Mouse (Mus musculus) gastrocnemius, postnatal 25 days (tissue): ENCODE data around the gene Rccd1. TPM values are rescaled to one million over a fixed set of nuclear protein-coding genes. Genes with fewer than 3 reads are reported as not detected.

Experiments
- DNase-seq: peaks from one replicate; pipeline ENCODE4 v3.0.0; 2022
- long read RNA-seq, 2 experiments: library from polyadenylated mRNA; stranded (forward); transcript quantifications; one replicate each; pipeline ENCODE4 v2.0.0; 2021
- total RNA-seq, 2 experiments: library from RNA; stranded (reverse); gene quantifications; 1 replicate in 1 of 2; 2 replicates in 1 of 2; pipeline ENCODE4 v1.2.3; 2021

The Rccd1 gene
- total RNA-seq = 1 to 10 TPM; 8.1 to 8.6 TPM
- long read RNA-seq, experiment 1, partial matches to known transcripts = 2 of 4 reads
- long read RNA-seq, experiment 1, other reads (novel, unspliced or antisense) = 2 of 4 reads
- long read RNA-seq, experiment 2, partial matches to known transcripts = 0 of 3 reads
- long read RNA-seq, experiment 2, other reads (novel, unspliced or antisense) = 3 of 3 reads

DNA sequence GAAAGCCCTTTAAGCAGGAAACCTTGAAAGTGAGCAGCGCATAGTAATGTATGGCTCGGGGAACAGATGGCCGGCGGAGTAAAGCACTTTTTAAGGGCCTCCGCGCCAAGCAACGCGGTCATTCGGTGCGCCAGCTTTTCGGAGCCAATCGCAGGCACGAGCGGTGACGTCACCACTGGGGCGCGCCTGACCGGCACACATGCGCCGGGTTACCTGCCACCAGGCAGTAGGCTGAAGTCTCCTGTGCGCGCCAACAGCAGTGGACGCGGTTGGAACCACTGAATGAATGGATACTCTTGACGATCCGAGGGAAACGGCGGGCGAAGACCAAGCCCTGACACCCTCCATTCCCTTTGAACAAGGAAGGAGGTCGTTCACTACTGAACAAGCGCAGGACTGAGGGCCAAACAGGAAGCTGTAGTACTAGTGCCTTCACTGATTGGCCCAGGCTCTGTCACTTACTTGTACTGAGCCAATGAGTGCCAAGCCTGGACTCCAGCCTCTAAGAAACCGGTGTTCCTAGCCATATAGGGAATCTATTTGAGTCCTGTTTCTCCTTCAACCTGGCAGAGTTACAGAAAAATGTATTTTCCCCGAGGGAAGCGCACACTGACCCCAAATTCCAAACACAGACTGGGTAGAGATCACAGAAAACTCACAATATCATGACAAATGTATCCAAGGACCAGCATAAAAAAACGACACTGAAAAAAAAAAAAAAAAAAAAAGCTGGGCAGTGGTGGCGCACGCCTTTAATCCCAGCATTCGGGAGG lies at the start of gene Rccd1:
Gene Rccd1 (minus strand): TSS at position 412 of the 773 bp plus-strand sequence.
- DNase-seq = peak; percentile 92

GRCm38 (mm10) chr7:80373850-80374249 lies 49.6 kb upstream of the Rccd1 start:
- DNase-seq = no peak

DNA sequence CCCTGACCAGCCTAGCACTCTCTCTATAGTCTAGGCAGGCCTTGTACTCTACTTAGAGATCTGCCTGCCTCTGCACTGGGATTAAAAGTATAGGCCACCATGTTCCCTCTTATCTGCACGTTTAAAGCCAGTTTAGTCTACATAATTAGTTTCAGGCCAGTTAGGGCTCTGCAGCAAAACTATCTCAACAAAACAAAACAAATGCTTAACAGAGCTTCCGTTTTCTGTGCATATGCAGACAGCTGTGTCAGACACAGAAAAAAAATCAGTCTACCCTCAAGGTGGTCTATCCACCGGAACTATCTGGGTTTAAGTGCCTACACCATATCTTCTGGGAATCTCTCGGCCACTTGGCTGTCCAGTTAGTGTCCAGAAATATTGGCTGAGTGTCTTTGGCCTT lies 49.1 kb upstream of the Rccd1 start:
- no peak for DNase-seq

DNA sequence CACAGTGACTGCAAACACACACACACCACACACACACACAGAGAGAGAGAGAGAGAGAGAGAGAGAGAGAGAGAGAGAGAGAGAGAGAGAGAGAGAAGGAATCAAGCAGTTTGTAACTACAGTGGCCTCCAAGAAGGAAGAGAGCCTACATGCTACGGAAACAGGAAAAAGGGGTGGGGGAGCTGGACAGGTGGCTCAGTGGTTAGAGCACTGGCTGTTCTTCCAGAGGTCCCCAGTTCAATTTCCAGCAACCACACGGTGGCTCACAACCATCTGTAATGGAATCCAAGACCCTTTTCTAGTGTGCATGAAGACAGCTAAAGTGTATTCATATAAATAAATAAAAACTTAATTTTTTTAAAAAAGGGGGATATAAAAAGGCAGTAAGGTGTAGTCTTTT lies 48.4 kb upstream of the Rccd1 start:
- DNase-seq = no peak

DNA sequence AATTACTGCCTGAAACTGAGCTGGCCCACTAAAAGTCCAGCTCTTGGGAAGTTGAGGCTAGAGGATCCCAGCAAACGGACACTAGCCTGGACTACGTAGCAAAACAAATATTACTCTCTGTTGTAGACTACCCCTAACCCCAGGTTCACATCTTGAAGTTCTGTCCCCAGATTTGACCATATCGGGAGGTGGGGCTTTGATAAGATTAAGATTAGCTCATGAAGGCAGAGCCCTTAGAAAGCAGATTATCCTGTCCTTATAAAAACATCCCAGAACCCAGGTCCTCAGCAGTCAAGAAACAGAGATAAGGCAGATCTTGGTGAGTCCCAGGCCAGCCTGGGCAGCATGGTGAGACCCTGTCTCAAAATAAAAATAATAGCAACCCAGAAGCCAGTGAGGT lies 47.9 kb upstream of the Rccd1 start:
- no peak for DNase-seq

DNA sequence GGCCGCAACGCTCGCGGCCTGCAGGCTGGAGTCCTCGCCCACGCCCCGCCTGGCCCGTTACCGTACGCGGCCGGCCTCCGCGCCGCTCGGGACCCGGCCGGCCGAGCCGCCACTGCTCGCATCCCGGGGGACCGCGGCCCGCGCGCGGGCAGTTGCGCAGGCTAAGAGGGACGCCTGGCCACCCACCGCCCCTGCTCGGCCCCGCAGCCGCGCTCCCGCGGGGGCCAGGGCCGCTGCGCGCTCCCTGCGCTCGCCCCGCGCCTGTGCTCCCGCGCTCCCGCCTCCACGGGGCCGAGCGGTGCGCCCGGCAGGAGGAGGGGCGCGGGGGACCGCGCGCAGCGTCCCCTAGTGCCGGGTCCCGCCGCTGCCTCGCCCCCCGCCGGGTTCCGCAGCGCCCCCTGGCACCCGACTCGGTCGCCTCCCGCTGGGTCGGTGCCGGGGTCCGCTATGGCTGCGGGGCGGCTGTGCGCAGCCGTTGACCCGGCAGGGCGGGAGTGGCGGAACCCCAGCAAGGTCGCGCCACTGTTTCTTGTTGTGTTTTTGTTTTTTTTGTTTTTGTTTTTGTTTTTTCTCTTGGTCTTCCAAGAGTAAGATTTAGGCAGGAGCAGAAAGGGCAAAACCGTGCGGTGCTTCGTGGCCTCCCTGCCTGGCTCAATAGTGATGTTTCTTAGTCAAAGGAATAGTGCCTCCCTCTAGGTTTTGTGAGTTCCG lies 46.9 kb upstream of the Rccd1 start, which contains the start of gene Man2a2:
Gene Man2a2 (minus strand): TSS at position 335 of the 711 bp plus-strand sequence.
- peak; percentile 82 for DNase-seq

DNA sequence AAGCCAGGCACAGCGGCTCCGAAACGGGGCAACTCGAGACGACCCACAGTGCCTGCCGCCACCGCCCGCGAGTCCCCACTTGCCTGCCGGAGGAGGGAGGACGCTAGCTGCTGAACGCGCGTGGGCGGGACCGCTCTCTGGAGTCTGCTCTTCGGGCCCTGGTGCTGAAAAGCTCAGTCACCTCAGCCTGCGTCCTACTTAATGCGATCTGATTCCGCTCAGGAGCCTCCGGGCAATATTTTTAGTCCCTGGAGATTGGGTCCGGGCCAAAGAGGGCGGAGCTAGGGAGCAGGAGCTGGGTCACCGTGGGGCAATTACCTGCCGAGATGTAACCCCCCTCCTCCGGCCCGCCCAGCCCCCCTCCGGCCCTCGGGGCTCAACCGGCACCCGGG lies 46.4 kb upstream of the Rccd1 start:
- DNase-seq = peak; percentile 86

GRCm38 (mm10) chr7:80369967-80370431 lies 45.7 kb upstream of the Rccd1 start:
- DNase-seq = no peak

DNA sequence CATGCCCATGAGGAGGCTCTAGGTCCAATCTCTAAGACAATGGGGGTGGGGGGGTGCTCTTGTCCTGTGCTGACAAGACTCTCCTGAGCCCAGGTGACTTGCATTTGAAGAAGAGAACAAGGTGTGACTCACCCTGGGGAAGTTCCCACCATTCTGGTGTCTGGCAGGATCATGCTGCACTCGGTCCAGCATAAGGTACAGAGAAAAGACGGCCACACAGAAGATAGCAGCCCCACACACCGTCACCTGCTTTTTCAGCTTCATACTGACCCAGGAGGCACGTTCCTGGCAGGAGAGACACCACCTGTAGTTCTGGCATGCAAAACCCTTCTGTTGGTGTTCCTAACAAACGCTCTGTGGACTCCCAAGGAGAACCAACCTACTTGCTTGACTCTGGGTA lies 45.2 kb upstream of the Rccd1 start:
- DNase-seq = no peak

- DNase-seq = no peak
Measured at GRCm38 (mm10) chr7:80368635-80369421, 44.6 kb upstream of the Rccd1 start.

- no peak for DNase-seq
Measured at GRCm38 (mm10) chr7:80368009-80368408, 43.8 kb upstream of the Rccd1 start.

DNA sequence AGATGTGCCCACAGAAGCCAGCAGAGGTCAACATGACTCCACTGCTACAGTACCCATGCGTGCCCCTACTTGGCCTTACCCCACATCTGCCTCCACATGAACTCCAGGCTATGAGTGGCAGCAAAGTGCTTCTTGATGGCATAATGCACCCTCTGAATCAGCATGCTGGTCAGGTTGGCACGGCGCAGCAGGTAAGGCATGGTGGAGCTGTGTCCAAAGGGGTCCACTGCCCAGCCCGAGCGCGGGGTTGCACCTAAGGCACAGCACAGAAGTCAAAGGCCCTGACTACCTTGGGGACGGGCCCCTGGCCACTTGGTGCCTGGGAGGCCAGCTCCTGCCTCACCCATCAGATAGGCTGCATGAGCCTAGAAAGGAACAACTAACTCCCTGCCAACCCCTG lies 43.0 kb upstream of the Rccd1 start:
- no peak for DNase-seq

GRCm38 (mm10) chr7:80365759-80366158 lies 41.5 kb upstream of the Rccd1 start:
- peak; percentile 61 for DNase-seq

GRCm38 (mm10) chr7:80360435-80360834 lies 36.2 kb upstream of the Rccd1 start:
- DNase-seq = no peak

DNA sequence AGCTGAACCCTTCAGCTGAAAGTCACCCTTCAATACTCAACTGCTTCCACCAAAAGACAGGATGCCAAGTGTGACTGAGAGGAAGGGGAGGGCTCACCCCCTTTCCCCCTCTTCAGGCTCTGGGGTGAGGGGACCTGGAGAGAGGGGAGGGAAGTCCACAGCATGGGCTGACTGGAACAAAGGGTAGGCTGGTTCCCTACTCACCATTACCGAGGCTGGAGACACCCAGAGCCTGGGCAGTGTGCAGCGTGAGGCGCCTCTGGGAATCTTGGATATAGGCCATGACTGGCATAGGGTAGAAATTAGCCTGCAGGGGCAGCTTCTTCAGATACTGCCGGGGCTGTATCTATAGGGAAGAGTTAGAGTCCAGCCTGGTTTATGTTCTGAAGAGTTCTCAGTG lies 33.8 kb upstream of the Rccd1 start:
- DNase-seq = no peak

DNA sequence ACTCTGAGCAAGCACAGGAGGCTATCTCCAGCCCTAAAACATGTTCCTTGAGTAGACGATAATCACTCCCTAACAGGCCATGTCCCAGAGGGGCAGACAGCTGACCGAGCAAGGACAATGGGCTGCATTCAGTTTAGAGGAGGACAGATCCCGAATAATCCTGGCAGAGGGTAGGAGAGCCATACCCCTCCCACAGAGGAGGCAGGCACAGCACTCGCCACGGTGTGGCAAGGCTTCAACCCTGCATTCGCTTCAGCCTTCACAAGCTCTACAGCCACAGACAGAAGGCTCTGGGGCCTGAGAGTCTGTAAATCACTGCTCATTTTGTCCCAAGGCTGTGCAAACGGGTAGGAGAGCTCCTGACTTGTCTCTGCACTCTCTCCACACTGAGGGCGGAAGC lies 32.9 kb upstream of the Rccd1 start:
- no peak for DNase-seq

- no peak for DNase-seq
Measured at GRCm38 (mm10) chr7:80356351-80356750, 32.1 kb upstream of the Rccd1 start.

GRCm38 (mm10) chr7:80352920-80353319 lies 28.7 kb upstream of the Rccd1 start:
- DNase-seq = peak; percentile 76

GRCm38 (mm10) chr7:80350808-80351207 lies 26.6 kb upstream of the Rccd1 start:
- no peak for DNase-seq

- no peak for DNase-seq
Measured at GRCm38 (mm10) chr7:80347670-80348586, 23.7 kb upstream of the Rccd1 start.

DNA sequence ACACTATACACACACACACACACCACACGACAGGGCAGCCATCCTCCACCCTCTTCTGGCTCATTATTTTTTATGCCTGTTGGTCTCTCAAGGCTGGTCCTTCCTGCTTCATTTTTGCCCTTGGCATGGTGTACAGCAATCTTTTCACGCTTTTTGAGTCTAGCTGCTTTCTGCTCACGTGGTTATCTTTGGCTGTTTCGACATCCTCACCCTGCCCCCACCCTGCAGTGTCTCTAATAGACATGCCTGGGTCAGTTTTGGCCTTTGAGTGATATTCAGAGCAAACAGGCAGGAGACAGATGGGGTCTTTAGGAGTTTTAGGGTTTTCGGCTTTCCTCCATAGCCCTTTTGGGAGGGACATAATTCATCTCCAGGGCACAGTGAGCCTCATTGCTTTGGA lies 22.6 kb upstream of the Rccd1 start:
- no peak for DNase-seq
